Mouse (Mus musculus): ENCODE measurements at regions not wholly inside any gene's neighbourhood (a gene's known extent, or its start where the extent isn't known, plus 50 kb on each side); places are given as distances from the start of the nearest gene placed in this dataset.

DNA sequence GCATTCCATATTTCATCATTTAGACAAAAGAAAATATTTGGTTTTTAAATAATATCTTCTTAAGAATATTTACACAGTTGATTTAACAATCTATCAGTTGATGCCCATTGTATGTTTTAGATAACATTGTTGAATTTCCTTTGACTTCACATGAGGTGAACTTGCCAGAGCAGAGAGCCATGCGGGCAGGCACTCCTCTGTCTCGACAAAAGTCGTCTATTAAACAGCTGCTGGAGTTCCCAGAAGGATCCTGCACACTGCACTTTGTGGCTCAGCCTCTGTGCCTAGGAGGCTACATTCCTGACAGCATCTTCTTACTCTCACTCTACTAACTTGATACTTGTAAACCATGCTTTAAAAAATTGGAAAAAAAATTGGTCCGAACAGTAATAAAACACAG lies 221.7 kb upstream of the Pde3a start:
- DNase-seq (ENCODE audit: low spot score), result no peak

DNA sequence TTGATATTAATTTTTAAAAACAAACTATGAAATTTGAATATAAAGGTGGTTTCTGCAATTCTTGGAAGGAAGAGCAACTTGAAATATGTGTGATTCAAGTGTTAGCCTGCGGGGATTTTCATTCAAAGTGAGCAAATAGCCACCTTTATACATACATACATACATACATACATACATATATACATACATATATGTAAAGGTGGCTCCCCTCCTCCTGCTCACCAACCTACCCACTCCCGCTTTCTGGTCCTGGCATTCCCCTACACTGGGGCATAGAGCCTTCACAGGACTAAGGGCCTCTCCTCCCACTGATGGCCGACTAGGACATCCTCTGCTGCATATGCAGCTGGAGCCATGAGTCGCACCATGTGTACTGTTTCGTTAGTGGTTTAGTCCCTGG lies 221.3 kb upstream of the Pde3a start:
- DNase-seq (ENCODE audit: low spot score), result no peak

DNA sequence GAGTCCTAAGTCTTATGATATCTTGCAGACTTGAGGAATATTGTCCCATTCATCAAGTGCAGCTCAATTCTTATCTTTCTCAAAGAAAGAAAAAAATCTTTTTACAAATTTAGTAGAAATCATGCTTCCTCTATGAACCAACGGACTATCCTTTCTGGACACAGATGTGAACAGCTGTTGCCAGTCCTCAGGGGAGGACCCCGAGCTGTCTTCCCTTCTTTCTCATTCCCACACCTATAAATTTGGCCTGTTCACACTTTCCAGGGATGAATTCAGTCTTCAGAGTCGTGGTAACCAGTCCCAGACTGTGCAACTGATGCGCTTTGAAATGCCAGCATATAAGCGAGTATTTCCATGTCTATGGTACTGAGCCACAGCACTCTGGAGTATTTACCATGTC lies 214.2 kb upstream of the Pde3a start:
- no peak for DNase-seq (ENCODE audit: low spot score)

DNA sequence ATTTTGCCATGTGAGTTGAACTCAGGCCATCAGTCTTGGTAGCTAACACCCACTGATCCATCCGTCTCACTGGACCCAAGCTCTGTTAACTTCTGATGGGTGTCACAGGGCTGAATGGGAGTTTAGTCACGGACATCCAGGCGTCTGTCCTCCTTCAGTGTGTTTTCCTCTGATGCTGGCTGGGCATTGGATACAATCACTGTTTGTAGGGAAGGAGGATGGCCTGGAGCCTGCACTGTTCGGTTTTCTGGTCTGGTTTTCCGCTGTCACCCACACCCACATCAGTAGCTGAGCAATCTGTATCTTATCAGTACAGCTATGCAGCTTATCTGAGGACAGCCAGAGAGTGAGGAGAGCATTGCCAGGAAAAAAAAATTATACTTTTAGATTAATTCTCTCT lies 207.7 kb upstream of the Pde3a start:
- DNase-seq (ENCODE audit: low spot score), result peak; percentile 40

DNA sequence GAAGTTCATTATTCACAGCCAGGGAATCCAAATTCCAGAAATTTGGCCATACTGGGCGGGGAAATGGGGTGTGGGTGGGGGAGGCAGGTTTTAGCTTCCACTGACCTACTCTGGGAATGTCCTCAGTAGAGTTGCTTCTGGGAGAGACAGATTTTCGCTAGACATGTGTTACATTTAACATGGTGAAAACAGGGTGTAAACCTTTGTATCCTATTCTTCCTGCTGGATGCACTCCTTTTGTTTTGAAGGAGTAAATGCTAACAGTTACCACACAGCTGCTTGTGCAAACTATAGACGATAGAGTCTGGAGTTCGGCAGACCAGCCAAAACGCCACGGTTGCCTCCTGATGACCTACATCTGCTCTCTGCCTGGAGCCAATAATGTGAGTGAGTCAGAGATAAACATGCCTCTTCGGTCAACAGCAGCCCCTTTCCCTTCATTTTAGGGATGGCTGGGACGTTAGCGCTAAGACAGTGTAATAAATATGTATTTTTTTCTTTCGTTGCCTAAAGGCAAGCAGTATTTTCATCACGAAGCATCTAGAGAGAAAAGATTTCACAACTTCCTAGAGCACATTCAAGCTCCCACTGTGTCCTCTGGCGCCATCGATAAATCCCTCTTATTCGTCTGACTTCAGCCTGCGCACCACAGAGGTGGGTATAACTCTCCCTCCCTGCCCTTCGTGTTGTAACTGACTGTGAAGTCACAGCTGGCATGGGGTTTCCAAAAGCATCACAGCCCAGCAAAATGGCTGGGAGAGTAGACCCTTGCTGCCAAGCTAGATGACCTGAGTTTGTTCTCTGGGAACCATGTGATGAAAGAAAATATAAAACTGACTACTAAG lies 207.1 kb upstream of the Pde3a start:
- peak; percentile 57 for DNase-seq (ENCODE audit: low spot score)

DNA sequence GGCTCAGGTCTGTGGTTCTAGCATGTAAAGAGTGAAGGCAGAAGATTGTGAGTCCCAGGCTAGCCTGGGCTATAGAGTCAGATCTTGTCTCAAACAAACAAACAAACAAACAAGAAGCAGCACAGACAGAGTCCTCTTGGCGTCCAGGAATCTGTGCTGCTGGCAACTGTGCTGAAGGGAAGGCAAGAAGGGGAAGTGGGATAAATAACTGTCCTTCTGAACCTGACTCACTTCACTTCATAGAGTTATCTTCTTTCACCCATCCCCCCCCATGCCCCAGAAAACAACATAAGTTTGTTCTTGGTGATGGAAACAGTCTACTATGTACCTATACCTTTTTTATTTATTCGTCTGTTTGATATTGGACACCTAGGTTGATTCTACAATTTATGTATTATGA lies 200.8 kb upstream of the Pde3a start:
- no peak for DNase-seq (ENCODE audit: low spot score)

DNA sequence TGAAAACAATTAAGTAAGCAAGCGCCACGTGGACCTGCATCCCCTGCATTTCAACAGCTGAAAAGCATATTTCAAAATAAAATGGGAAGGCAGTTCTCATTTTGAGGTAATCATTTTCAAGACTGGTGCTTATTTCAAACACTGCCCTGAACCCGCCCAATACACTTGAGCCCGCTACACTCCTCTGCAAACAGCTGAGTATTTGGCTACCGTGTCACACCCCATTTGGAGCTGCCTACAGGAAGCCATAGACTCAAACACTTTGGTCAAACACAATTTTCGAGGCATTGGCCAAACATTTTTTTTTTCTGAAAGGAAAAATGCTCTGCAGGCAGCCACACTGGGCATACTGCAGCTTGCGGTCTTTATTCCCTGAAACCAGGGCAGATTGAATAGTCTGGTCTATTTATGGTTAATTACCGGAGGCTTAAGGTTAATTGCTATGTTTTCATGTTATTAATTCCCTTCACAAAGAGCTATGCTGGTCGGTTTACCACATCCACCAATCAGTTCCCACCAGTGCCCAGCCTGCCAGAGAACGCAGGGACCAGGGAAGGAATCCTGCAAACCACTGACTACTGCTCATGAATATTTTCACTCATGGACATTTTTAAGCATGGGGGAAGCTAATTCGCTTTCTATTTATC lies 198.9 kb upstream of the Pde3a start:
- DNase-seq (ENCODE audit: low spot score), result no peak

DNA sequence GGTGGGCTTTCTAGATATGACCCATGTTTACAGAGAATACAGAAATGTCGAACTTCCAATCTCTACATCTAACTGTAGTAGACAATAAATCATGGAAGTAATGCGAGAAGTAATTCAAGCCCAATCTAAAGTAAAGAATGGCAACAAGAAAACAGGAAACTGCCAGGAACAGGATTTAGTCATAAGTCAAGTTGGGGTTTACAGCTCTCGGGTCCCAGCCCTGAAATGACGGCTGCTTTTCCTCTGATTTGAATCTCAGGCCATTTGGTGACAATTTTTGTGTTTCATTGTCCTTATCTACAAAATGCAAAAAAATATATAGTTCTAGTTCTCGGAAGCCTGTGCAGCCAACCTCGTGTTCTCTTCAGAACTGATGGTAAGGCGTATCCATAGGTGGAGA lies 195.0 kb upstream of the Pde3a start:
- DNase-seq (ENCODE audit: low spot score), result no peak

DNA sequence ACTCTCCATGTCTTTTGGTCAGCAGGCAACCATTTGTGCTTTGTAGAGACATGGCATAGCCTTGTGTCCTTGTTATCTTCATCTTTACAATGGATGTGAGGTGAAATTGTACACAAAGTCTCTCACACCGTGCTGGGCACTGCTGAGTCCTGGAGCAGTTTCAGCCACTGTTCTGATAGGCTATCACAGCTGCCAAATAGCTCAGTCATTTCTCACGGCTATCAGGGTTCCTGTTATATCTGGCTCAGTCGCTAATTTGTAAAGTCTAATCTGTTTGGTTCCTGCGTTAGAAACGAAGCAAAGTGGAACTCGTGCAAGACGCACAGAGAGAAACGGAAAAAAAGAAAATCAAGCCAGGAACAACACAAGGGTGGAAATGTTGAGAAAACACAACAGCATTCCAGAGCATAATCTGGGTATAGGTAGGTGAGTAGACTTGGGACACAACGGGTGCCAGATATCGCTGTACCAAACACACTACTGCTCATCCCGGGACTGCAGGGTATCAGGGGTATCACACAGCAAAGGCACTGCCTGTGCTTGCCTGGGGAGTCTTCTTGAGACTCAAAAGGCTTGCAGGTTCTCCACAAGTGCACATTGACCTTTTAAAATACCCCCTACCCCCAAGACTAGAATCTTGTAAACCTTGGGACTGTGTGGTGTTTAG lies 189.7 kb upstream of the Pde3a start:
- DNase-seq (ENCODE audit: low spot score), result no peak

DNA sequence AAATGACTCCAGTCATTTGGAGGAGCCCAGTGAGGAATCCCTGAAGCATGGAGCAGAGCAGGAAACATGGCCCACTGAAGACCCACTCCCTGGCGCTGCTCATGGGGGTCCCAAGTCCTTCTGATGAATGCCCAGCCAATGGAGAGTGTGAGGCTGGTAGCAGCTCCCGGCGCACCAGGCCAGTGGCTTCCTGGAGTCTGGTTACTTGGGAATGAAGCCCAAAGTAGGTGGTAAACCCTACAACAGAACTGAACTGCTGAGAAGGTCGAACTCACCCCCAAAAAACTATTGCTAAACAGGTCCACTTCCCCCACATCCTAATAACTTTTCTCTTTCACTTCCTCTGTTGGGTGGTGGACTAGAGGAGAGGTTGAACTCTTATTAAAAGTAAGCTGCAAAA lies 183.3 kb upstream of the Pde3a start:
- no peak for DNase-seq (ENCODE audit: low spot score)

DNA sequence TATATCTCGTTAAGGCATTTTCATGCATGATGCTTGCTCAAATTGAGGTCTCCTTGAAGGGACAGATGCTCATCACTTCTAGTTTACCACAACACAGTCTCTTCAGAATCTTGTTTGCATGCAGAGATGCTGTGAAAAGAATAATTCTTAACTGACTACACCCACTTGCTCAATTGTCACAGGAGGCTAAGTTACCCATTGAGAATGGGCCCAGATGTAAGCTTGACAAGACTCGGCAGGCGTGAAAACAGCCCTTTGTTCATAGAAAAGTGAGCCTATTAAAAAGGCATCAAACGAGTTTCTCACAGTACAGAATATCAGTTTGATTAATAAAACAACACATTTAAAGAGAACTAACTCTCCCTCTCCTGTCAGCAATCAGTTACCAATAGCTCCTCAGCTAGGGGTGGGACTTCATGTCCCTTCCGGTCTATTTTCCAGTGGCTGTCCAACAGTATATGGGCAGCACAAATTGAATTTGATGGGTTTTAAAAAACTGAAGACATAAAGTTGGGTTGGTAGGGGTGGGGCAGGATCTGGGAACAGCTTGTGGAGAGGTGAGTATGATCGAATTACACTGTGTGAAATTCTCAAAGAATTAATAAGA lies 180.1 kb upstream of the Pde3a start:
- DNase-seq (ENCODE audit: low spot score), result no peak

GRCm38 (mm10) chr6:141069896-141070295 lies 179.2 kb upstream of the Pde3a start:
- DNase-seq (ENCODE audit: low spot score), result no peak

DNA sequence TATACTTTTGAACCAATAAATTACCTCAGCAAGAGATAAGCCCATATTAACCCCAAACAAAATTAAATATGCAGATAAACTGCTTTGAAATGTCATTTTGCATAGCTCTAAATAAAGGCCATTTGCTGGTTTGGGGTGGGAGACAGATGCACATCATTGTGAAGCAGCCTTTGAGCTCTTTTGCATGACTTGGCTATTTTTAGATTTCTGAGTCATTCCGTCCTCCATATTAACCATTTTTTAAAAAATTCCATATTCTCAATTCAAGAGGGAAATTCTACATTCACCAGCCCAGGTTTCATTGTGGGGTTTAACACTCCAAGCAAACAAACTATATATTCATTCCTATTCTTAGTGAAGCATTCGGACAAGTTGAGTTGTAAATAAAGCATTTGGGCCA lies 177.6 kb upstream of the Pde3a start:
- no peak for DNase-seq (ENCODE audit: low spot score)

GRCm38 (mm10) chr6:141091076-141091780 lies 157.8 kb upstream of the Pde3a start:
- peak; percentile 60 for DNase-seq (ENCODE audit: low spot score)

- peak; percentile 16 for DNase-seq (ENCODE audit: low spot score)
Observed at GRCm38 (mm10) chr6:141091781-141092140, 157.3 kb upstream of the Pde3a start.

DNA sequence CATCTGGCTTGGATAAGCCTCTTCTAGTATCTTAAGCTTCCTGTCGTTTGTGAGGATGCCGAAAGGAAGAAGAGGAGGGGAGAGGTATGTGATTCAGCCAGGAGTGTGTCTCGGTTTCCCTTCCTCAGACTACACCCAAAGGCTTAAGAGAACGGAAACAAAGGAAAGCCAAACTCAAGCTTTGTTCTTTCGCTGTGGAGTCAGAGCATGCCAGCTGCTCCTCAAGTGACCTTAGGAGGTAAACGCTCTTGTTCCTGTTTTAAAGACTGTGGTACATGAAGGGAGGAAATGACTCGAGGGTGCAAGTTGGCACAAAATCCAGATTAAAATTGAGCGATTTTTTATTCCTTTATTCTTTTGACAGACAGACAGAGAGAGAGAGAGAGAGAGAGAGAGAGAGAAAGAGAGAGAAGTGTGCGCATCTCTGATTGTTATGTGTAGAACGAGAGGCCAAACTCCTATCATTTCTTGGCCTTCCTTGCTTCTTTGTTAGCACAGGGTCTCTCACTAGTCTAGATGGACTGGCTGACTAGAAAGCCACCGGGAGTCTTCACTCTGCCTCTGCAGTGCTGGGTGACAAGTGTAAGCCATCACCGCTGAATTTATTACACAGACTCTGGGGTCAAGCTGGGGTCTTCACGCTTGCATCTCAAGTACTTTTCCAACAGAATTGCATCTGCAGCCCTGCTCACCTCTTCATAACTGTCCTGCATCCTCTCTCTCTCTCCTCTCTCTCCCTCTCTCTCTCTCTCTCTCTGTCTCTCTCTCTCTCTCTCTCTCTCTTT lies 151.5 kb upstream of the Pde3a start:
- DNase-seq (ENCODE audit: low spot score), result no peak

GRCm38 (mm10) chr6:141118287-141118686 lies 130.8 kb upstream of the Pde3a start:
- DNase-seq (ENCODE audit: low spot score), result no peak

DNA sequence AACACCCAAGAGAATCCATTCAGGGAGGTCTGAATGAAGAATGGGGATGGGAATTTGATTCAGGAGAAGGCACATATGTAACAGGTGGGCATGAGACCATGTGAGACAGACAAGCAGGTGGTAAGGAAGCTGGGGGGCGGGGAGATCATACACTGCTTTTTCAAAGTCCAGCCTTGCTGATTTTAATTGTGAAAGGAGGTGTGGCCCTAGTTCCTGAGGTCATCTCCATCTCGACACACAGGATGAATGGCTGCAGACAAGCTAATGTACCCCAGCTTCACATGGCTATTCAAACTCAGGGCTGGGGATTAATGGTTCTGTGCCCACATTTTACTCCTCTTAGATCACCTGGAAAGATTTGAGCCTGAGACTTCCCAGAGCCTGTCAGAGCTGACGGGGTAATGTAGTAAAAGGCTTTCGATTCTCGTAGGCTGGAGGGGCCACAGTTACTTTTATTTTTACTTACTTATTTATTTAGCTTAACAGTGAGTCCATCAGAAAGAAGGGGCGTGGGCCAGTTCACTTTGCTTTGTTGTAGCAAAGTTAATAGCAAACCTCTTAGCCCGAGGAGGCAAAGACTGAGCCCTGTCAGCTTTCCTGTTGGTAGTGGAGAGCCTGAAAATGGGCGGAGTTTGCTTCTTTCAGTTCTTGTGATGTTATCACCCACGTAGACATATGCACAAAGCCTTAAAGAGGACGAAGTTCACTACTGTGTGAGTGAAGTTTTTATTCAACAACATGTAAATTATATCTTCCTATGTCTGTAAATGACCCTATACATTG lies 122.3 kb upstream of the Pde3a start:
- no peak for DNase-seq (ENCODE audit: low spot score)

- no peak for DNase-seq (ENCODE audit: low spot score)
Observed at GRCm38 (mm10) chr6:141129596-141129995, 119.5 kb upstream of the Pde3a start.

DNA sequence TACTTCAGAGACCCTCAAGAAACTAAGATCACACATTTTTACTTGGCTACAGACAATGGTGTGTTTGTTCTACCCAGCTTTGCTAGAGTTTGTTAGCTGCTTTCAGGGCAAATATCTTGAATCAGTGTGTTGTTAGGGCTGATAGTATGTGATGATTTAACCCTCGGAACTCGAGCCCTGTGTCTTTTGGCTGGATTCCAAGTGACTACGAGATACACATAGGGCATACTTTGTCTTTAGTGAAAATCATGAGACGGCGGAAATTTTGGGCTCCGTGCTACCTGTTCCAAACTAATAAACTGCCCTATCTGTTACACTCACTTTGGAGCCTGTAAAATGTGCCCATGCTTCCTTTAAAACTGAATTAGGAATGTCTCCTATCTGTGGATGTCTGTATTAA lies 114.9 kb upstream of the Pde3a start:
- DNase-seq (ENCODE audit: low spot score), result no peak
